Mouse (Mus musculus) MEL (cell line): ENCODE data around the gene Rps27rt. TPM values are rescaled to one million over a fixed set of nuclear protein-coding genes. Genes with fewer than 3 reads are reported as not detected.

Experiments used
- DNase-seq: peaks from one replicate; pipeline ENCODE4 v3.0.0; 2011; ENCODE audit warnings: low read depth, low spot score
- H3K27ac ChIP-seq: 2 replicates; pipeline ENCODE4 v1.5.1; 2012; ENCODE audit warnings: low read depth, mild to moderate bottlenecking, control low read depth, low read length, moderate library complexity; ENCODE audit not compliant: control insufficient read depth
- H3K27me3 ChIP-seq, 2 experiments: fragments of 150-350 bp in 1 of 2; sonication (generic) in 1 of 2; 2 replicates each; pipeline ENCODE4 v1.6.1; 2012; ENCODE audit warnings: low read length in 2 of 2, mild to moderate bottlenecking in 2 of 2, improper control_type of control experiment in 1 of 2, moderate library complexity in 1 of 2; ENCODE audit not compliant: insufficient read depth in 2 of 2, control insufficient read depth in 1 of 2
- H3K36me3 ChIP-seq, 2 experiments: 2 replicates each; pipeline ENCODE4 v1.6.1; 2012 to 2014; ENCODE audit warnings: low read length in 2 of 2, improper control_type of control experiment in 1 of 2, inconsistent platforms in 1 of 2, mild to moderate bottlenecking in 1 of 2; ENCODE audit not compliant: insufficient read depth in 2 of 2, control insufficient read depth in 1 of 2
- H3K4me1 ChIP-seq, 2 experiments: fragments of 150-350 bp in 1 of 2; sonication (generic) in 1 of 2; 2 replicates each; pipeline ENCODE4 v1.6.1; 2012; ENCODE audit warnings: low read length in 2 of 2, improper control_type of control experiment in 1 of 2, mild to moderate bottlenecking in 1 of 2; ENCODE audit not compliant: insufficient read depth in 2 of 2, control insufficient read depth in 1 of 2
- H3K4me3 ChIP-seq, 2 experiments: fragments of 150-350 bp in 1 of 2; sonication (generic) in 1 of 2; 2 replicates each; pipeline ENCODE4 v1.5.1; 2012; ENCODE audit warnings: low read depth in 2 of 2, low read length in 2 of 2, mild to moderate bottlenecking in 2 of 2, moderate library complexity in 2 of 2, control low read depth in 1 of 2, improper control_type of control experiment in 1 of 2; ENCODE audit not compliant: control insufficient read depth in 1 of 2, insufficient read depth in 1 of 2
- H3K79me2 ChIP-seq: 2 replicates; pipeline ENCODE4 v1.6.1; 2012; ENCODE audit warnings: mild to moderate bottlenecking, low read length, moderate library complexity; ENCODE audit not compliant: control insufficient read depth, poor library complexity, insufficient read depth
- H3K9ac ChIP-seq: 2 replicates; pipeline ENCODE4 v1.6.1; 2012; ENCODE audit warnings: low read depth, mild to moderate bottlenecking, control low read depth, low read length, moderate library complexity; ENCODE audit not compliant: control insufficient read depth, poor library complexity, severe bottlenecking
- H3K9me3 ChIP-seq: fragments of 150-350 bp; sonication (generic); replicated peaks from 2 replicates; pipeline ENCODE4 v1.6.1; 2012; ENCODE audit warnings: mild to moderate bottlenecking, low read length, improper control_type of control experiment, moderate library complexity; ENCODE audit not compliant: insufficient read depth
- BHLHE40 ChIP-seq: IDR thresholded peaks from 2 replicates; pipeline ENCODE4 v1.6.1; 2012; ENCODE audit warnings: low read depth, mild to moderate bottlenecking, inconsistent platforms, low read length, improper control_type of control experiment, borderline replicate concordance
- CHD2 ChIP-seq: IDR thresholded peaks from 2 replicates; pipeline ENCODE4 v1.6.1; 2011; ENCODE audit warnings: low read length, improper control_type of control experiment
- CTCF ChIP-seq, 3 experiments: IDR thresholded peaks in 2 of 3; conservative IDR thresholded peaks in 1 of 3; 2 replicates each; pipeline ENCODE4 v1.5.1; 2011 to 2012; ENCODE audit warnings: low read length in 3 of 3, low read depth in 2 of 3, mild to moderate bottlenecking in 2 of 3, improper control_type of control experiment in 1 of 3, inconsistent platforms in 1 of 3, mixed read lengths in 1 of 3, moderate library complexity in 1 of 3; ENCODE audit not compliant: control insufficient read depth in 1 of 3, insufficient read depth in 1 of 3, poor library complexity in 1 of 3, severe bottlenecking in 1 of 3
- E2F4 ChIP-seq: IDR thresholded peaks from 2 replicates; pipeline ENCODE4 v1.6.1; 2011; ENCODE audit warnings: low read depth, low read length, improper control_type of control experiment, borderline replicate concordance
- ELF1 ChIP-seq: IDR thresholded peaks from 2 replicates; pipeline ENCODE4 v1.6.1; 2014; ENCODE audit warnings: low read depth, mild to moderate bottlenecking, inconsistent platforms, low read length, improper control_type of control experiment, moderate library complexity
- EP300 ChIP-seq, 2 experiments: IDR thresholded peaks; 2 replicates each; pipeline ENCODE4 v1.6.1; 2011; ENCODE audit warnings: improper control_type of control experiment in 2 of 2, low read length in 2 of 2, low read depth in 1 of 2, mild to moderate bottlenecking in 1 of 2
- GABPA ChIP-seq: IDR thresholded peaks from 2 replicates; pipeline ENCODE4 v1.6.1; 2012; ENCODE audit warnings: low read depth, mild to moderate bottlenecking, inconsistent platforms, low read length, improper control_type of control experiment, moderate library complexity
- GATA1 ChIP-seq: IDR thresholded peaks from 2 replicates; pipeline ENCODE4 v1.6.1; 2011; ENCODE audit warnings: low read depth, low read length, improper control_type of control experiment
- HCFC1 ChIP-seq: IDR thresholded peaks from 2 replicates; pipeline ENCODE4 v1.6.1; 2012; ENCODE audit warnings: low read depth, mild to moderate bottlenecking, inconsistent platforms, low read length, improper control_type of control experiment, moderate library complexity
- KAT2A ChIP-seq: conservative IDR thresholded peaks from 2 replicates; pipeline ENCODE4 v1.6.1; 2012; ENCODE audit warnings: low read depth, low read length, improper control_type of control experiment, inconsistent platforms
- MAX ChIP-seq: IDR thresholded peaks from 2 replicates; pipeline ENCODE4 v1.6.1; 2011; ENCODE audit warnings: low read length, improper control_type of control experiment
- MEF2A ChIP-seq: IDR thresholded peaks from 2 replicates; pipeline ENCODE4 v1.6.1; 2014; ENCODE audit warnings: low read depth, mild to moderate bottlenecking, inconsistent platforms, low read length, improper control_type of control experiment; ENCODE audit not compliant: poor library complexity, insufficient replicate concordance, severe bottlenecking; ENCODE audit errors: extremely low read depth
- MXI1 ChIP-seq: IDR thresholded peaks from 2 replicates; pipeline ENCODE4 v1.6.1; 2011; ENCODE audit warnings: mild to moderate bottlenecking, low read depth, low read length, improper control_type of control experiment
- MYC ChIP-seq: IDR thresholded peaks from 2 replicates; pipeline ENCODE4 v1.6.1; 2011; ENCODE audit warnings: low read depth, mild to moderate bottlenecking, low read length, improper control_type of control experiment, moderate library complexity
- NELFE ChIP-seq: IDR thresholded peaks from 2 replicates; pipeline ENCODE4 v1.6.1; 2011; ENCODE audit warnings: low read depth, low read length, improper control_type of control experiment
- NRF1 ChIP-seq: IDR thresholded peaks from 2 replicates; pipeline ENCODE4 v1.6.1; 2014; ENCODE audit warnings: low read depth, mild to moderate bottlenecking, inconsistent platforms, low read length, improper control_type of control experiment, moderate library complexity; ENCODE audit not compliant: poor library complexity, insufficient read depth, severe bottlenecking
- POLR2AphosphoS5 ChIP-seq: IDR thresholded peaks from 2 replicates; pipeline ENCODE4 v1.6.1; 2012; ENCODE audit warnings: low read depth, borderline replicate concordance, mild to moderate bottlenecking, inconsistent platforms, low read length, moderate library complexity, mixed read lengths
- RAD21 ChIP-seq: IDR thresholded peaks from 2 replicates; pipeline ENCODE4 v1.6.1; 2011; ENCODE audit warnings: mild to moderate bottlenecking, low read depth, low read length, improper control_type of control experiment
- RCOR1 ChIP-seq: IDR thresholded peaks from 2 replicates; pipeline ENCODE4 v1.6.1; 2012; ENCODE audit warnings: low read depth, mild to moderate bottlenecking, inconsistent platforms, low read length, improper control_type of control experiment
- SIN3A ChIP-seq: IDR thresholded peaks from 2 replicates; pipeline ENCODE4 v1.6.1; 2012; ENCODE audit warnings: low read length, improper control_type of control experiment, inconsistent platforms
- SMC3 ChIP-seq: IDR thresholded peaks from 2 replicates; pipeline ENCODE4 v1.6.1; 2011; ENCODE audit warnings: low read depth, low read length, improper control_type of control experiment
- TBP ChIP-seq: IDR thresholded peaks from 2 replicates; pipeline ENCODE4 v1.8.0; 2011; ENCODE audit warnings: low read depth, low read length, improper control_type of control experiment
- TCF12 ChIP-seq: IDR thresholded peaks from 2 replicates; pipeline ENCODE4 v1.6.1; 2014; ENCODE audit warnings: low read depth, mild to moderate bottlenecking, inconsistent platforms, low read length, improper control_type of control experiment, moderate library complexity
- USF1 ChIP-seq: IDR thresholded peaks from 2 replicates; pipeline ENCODE4 v1.6.1; 2014; ENCODE audit warnings: low read depth, mild to moderate bottlenecking, inconsistent platforms, low read length, improper control_type of control experiment, moderate library complexity
- USF2 ChIP-seq, 2 experiments: IDR thresholded peaks; 2 replicates each; pipeline ENCODE4 v1.6.1; 2011 to 2012; ENCODE audit warnings: improper control_type of control experiment in 2 of 2, low read length in 2 of 2, borderline replicate concordance in 1 of 2, inconsistent platforms in 1 of 2, low read depth in 1 of 2, mild to moderate bottlenecking in 1 of 2; ENCODE audit not compliant: insufficient read depth in 1 of 2
- ZC3H11A ChIP-seq: IDR thresholded peaks from 2 replicates; pipeline ENCODE4 v1.6.1; 2012; ENCODE audit warnings: low read depth, mild to moderate bottlenecking, inconsistent platforms, low read length, improper control_type of control experiment
- ZKSCAN1 ChIP-seq: IDR thresholded peaks from 2 replicates; pipeline ENCODE4 v1.6.1; 2012; ENCODE audit warnings: low read depth, mild to moderate bottlenecking, inconsistent platforms, low read length, improper control_type of control experiment, moderate library complexity
- ZMIZ1 ChIP-seq: IDR thresholded peaks from 2 replicates; pipeline ENCODE4 v1.6.1; 2012; ENCODE audit warnings: low read depth, mild to moderate bottlenecking, inconsistent platforms, low read length, improper control_type of control experiment, moderate library complexity
- polyA plus RNA-seq, 2 experiments: library from polyadenylated mRNA; stranded (reverse) in 1 of 2; unstranded in 1 of 2; fragments of >175 nt in 1 of 2; fragments of >200 nt in 1 of 2; gene quantifications; 2 replicates each; pipeline versions ENCODE4 v1.2.1 to v1.2.4; 2012; ENCODE audit warnings: low replicate concordance in 2 of 2, low read depth in 1 of 2; ENCODE audit not compliant: insufficient read length in 2 of 2, insufficient read depth in 1 of 2, missing spikeins in 1 of 2
- total RNA-seq: library from RNA; depleted of rRNA; stranded (reverse); fragments of 300-350 nt; gene quantifications from 2 replicates; pipeline ENCODE4 v1.2.3, GENCODE M21; 2012

Rps27rt gene
- total and polyA plus RNA-seq, 3 experiments: 61.8 to 338 TPM; not detected in 1

DNA sequence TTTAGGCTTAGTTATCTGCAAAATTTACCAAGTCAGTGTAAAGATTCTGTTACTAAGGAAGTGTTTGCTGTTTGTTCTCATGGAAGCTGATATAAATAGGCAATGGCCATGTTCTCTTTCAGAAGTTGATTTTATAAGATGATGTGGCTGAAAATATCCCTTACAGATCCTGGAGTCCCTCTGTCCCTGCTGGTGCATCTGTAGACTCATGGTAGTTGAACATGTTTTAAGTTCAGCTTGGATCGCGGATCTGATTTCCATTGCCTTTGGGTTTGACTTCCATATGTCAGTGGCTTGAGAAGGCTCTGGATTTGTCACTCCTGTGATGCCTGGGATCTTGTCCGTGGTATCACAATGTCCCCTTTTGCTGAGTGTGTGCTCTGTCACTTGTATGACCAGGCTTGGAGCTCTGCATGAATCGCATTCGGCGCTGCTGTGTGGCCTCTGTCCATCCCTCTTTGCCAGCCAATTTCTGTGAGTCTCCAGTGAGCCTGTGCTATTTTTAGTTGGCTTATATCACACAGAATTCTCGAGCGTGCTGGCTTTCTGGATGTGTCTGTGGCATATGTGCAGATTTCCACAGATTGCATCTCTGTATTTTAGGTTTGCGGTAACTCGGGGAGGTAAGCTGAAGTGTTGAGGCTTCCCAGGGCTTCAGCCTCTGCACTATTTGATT, 41.3 kb upstream of the Rps27rt start:
- H3K4me3 ChIP-seq: no peak overlapping the region
- no peaks in the 10 kb centered on the region for H3K9me3 ChIP-seq
- no peak for TF ChIP-seq KAT2A
- TF ChIP-seq EP300 (IDR thresholded peaks at IDR 0.05; ENCODE audit: low read depth in 1 of 2, low read length in 2 of 2): no peak
- TF ChIP-seq POLR2AphosphoS5: no peak
- TF ChIP-seq ZKSCAN1: no peak
- TF ChIP-seq RAD21: no peak
- TF ChIP-seq MEF2A: no peak
- no peak for TF ChIP-seq CTCF (IDR thresholded peaks at IDR 0.05 in 2 of 3, conservative IDR thresholded peaks at IDR 0.05 in 1 of 3; ENCODE audit: control insufficient read depth in 1 of 3, insufficient read depth in 1 of 3, low read depth in 2 of 3, low read length in 3 of 3, poor library complexity in 1 of 3, severe bottlenecking in 1 of 3)
- no peak for TF ChIP-seq SMC3
- TF ChIP-seq CHD2: no peak
- TF ChIP-seq MYC: no peak
- TF ChIP-seq GABPA: no peak
- TF ChIP-seq BHLHE40: no peak
- TF ChIP-seq RCOR1: no peak
- TF ChIP-seq GATA1: no peak
- TF ChIP-seq ELF1: no peak
- no peak for TF ChIP-seq NRF1
- TF ChIP-seq TCF12: no peak
- H3K27ac ChIP-seq: no peak overlapping the region
- DNase-seq: no peak
- H3K4me1 ChIP-seq: no peaks in the 10 kb centered on the region
- H3K9ac ChIP-seq: no peak overlapping the region
- H3K27me3 ChIP-seq: no peaks in the 10 kb centered on the region
- H3K36me3 ChIP-seq: no peaks in the 10 kb centered on the region
- H3K79me2 ChIP-seq: no peaks in the 10 kb centered on the region

DNA sequence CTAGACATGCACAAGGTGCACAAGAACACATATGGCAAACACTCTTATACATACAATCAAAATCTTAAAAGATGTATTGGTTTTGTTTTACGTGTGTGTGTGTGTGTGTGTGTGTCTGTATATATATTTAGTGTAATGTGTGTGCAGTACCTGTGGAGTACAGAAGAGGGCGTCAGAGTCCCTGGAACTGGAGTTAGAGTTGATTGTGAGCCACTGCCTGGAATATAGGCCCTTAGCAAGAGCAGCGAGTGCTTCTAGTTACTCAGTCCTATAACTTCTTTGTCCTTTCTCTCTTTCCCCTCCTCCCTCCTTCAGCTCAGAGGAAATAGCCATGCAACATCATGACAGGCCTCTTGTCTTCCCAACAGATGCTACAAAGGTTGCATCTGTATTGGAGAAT, 40.6 kb upstream of the Rps27rt start:
- Histone ChIP-seq H3K79me2 (no peaks in the 10 kb centered on the region), H3K4me3 (no peak overlapping the region), H3K9ac (no peak overlapping the region)

More for the DNA sequence above, 40.6 kb upstream of the Rps27rt start:
- DNase-seq: no peak
- Histone ChIP-seq H3K27ac (no peak overlapping the region), H3K36me3 (no peaks in the 10 kb centered on the region), H3K9me3 (no peaks in the 10 kb centered on the region), H3K27me3 (no peaks in the 10 kb centered on the region), H3K4me1 (no peaks in the 10 kb centered on the region)
- no peak for TF ChIP-seq NELFE
- no peak for TF ChIP-seq SIN3A
- TF ChIP-seq USF2 (IDR thresholded peaks at IDR 0.05; ENCODE audit: borderline replicate concordance in 1 of 2, insufficient read depth in 1 of 2, low read depth in 1 of 2, low read length in 2 of 2): no peak
- TF ChIP-seq NRF1: no peak
- TF ChIP-seq USF1: no peak
- TF ChIP-seq ZC3H11A: no peak
- TF ChIP-seq MYC: no peak
- no peak for TF ChIP-seq HCFC1
- TF ChIP-seq E2F4: no peak
- TF ChIP-seq TCF12: no peak
- no peak for TF ChIP-seq POLR2AphosphoS5
- TF ChIP-seq CTCF (IDR thresholded peaks at IDR 0.05 in 2 of 3, conservative IDR thresholded peaks at IDR 0.05 in 1 of 3; ENCODE audit: control insufficient read depth in 1 of 3, insufficient read depth in 1 of 3, low read depth in 2 of 3, low read length in 3 of 3, poor library complexity in 1 of 3, severe bottlenecking in 1 of 3): no peak
- TF ChIP-seq MEF2A: no peak
- TF ChIP-seq ZKSCAN1: no peak
- TF ChIP-seq CHD2: no peak
- TF ChIP-seq TBP: no peak
- no peak for TF ChIP-seq GATA1
- no peak for TF ChIP-seq ZMIZ1
- no peak for TF ChIP-seq MAX
- no peak for TF ChIP-seq MXI1
